Mouse (Mus musculus) adrenal gland, adult 8-10 months (tissue): ENCODE measurements around the gene 2010005H15Rik. TPM values are rescaled to one million over a fixed set of nuclear protein-coding genes. Genes with fewer than 3 reads are reported as not detected.
"Not testable (repeated sequence)": the region's sequence is repeated elsewhere in the genome, so short reads cannot be mapped to it uniquely, and the experiment has no call there.

Experiments
- DNase-seq: peaks from one replicate; pipeline ENCODE4 v3.0.0; 2022
- total RNA-seq, 4 experiments: library from RNA; stranded (reverse); gene quantifications; 2 replicates each; pipeline ENCODE4 v1.2.4; 2022

The 2010005H15Rik gene
- 1 to 10 TPM in 1 of 4 experiments, not detected in 3; 8.1 TPM for total RNA-seq

GRCm38 (mm10) chr16:36221168-36221567 is at the start of gene 2010005H15Rik:
Gene 2010005H15Rik, plus strand, starts transcription at chr16:36221468.
- not testable (repeated sequence) for DNase-seq

GRCm38 (mm10) chr16:36176108-36176507 is 45.2 kb upstream of the 2010005H15Rik start:
- DNase-seq = no peak

GRCm38 (mm10) chr16:36179910-36180309 is 41.4 kb upstream of the 2010005H15Rik start:
- no peak for DNase-seq

- DNase-seq = not testable (repeated sequence)
Observed at GRCm38 (mm10) chr16:36183912-36184311, 37.4 kb upstream of the 2010005H15Rik start, which contains the start of gene Gm5483. Gene Gm5483, plus strand, starts transcription at chr16:36184212.

GRCm38 (mm10) chr16:36199226-36199625 is 22.0 kb upstream of the 2010005H15Rik start:
- DNase-seq = no peak

- DNase-seq = no peak
Observed at GRCm38 (mm10) chr16:36203846-36204245, 17.4 kb upstream of the 2010005H15Rik start.

- not testable (repeated sequence) for DNase-seq
Observed at GRCm38 (mm10) chr16:36205684-36206083, 15.6 kb upstream of the 2010005H15Rik start.

- DNase-seq = no peak
Observed at GRCm38 (mm10) chr16:36209967-36210453, 11.3 kb upstream of the 2010005H15Rik start, which contains the start of gene Gm5416. Gene Gm5416, plus strand, starts transcription at chr16:36210403.

- not testable (repeated sequence) for DNase-seq
Observed at GRCm38 (mm10) chr16:36260585-36260984, 39.3 kb downstream of the 2010005H15Rik start.

GRCm38 (mm10) chr16:36276796-36277195 is 55.5 kb downstream of the 2010005H15Rik start, which contains the start of gene Stfa1:
Gene Stfa1, plus strand, starts transcription at chr16:36276951.
- not testable (repeated sequence) for DNase-seq

- no peak for DNase-seq
Observed at GRCm38 (mm10) chr16:36289140-36289539, 67.9 kb downstream of the 2010005H15Rik start.

Other genes starting within 250 kb of the 2010005H15Rik start
- gene Kpna1, start 242.7 kb upstream of the 2010005H15Rik start, total RNA-seq = 10 to 100 TPM; 63.4 to 91.0 (median 68.9) TPM
- 1 to 10 TPM; 4.2 to 6.8 (median 5.3) TPM for gene Wdr5b, start 180.3 kb upstream of the 2010005H15Rik start, total RNA-seq
- gene Fam162a, start 149.9 kb upstream of the 2010005H15Rik start, total RNA-seq = 100 to 1,000 TPM; 117 to 219 (median 160) TPM
- 10 to 100 TPM; 36.2 to 57.5 (median 40.1) TPM for gene Ccdc58, start 149.8 kb upstream of the 2010005H15Rik start, total RNA-seq
- not detected for gene Csta1, start 90.2 kb upstream of the 2010005H15Rik start, total RNA-seq
- not detected for gene Stfa2l1, start 64.7 kb upstream of the 2010005H15Rik start, total RNA-seq
- gene Gm5483, start 37.3 kb upstream of the 2010005H15Rik start, total RNA-seq = not detected
- gene Gm5416, start 11.1 kb upstream of the 2010005H15Rik start, total RNA-seq = not detected
- not detected for gene Stfa1, start 55.5 kb downstream of the 2010005H15Rik start, total RNA-seq
- gene BC117090, start 112.9 kb downstream of the 2010005H15Rik start, total RNA-seq = not detected
- not detected for gene BC100530, start 146.3 kb downstream of the 2010005H15Rik start, total RNA-seq
- gene Stfa2, start 187.0 kb downstream of the 2010005H15Rik start, total RNA-seq = not detected
- gene Stfa3, start 233.9 kb downstream of the 2010005H15Rik start, total RNA-seq = not detected